Mouse (Mus musculus) bone marrow macrophage, adult 2 months (primary cell): ENCODE data around the gene Glrx.

ENCODE experiments used
- CTCF ChIP-seq: IDR thresholded peaks from 2 replicates; pipeline ENCODE4 v1.5.1; 2012; ENCODE audit warnings: low read depth, mild to moderate bottlenecking, low read length, moderate library complexity
- POLR2A ChIP-seq: IDR thresholded peaks from 2 replicates; pipeline ENCODE4 v1.6.1; 2012; ENCODE audit warnings: mild to moderate bottlenecking, low read depth, low read length, borderline replicate concordance

GRCm38 (mm10) chr13:75838506-75838905, 1.2 kb upstream of the Glrx start:
- TF ChIP-seq POLR2A: no peak
- TF ChIP-seq CTCF: no peak
